Mouse (Mus musculus): Measurements from ENCODE around the gene Siglecg. TPM values are rescaled to one million over a fixed set of nuclear protein-coding genes. Genes with fewer than 3 reads are reported as not detected.

Siglecg gene
- polyA plus RNA-seq, 1 experiment from 2014 or later: 0.07 TPM

- DNase-seq (ENCODE audit: low spot score): no peak
- Histone ChIP-seq H3K27ac (replicated peaks) (no peak overlapping the region), H3K36me3 (no peaks in the 10 kb centered on the region), H3K4me1 (peaks cover 6% of the 10 kb centered on the region), H3K9me3 (replicated peaks) (0 out of 2 replicates have a peak, but pooled peaks cover 3% of the 10 kb centered on the region), H3K4me3 (no peak overlapping the region), H3K27me3 (ENCODE audit: low read depth, poor library complexity, severe bottlenecking) (no peaks in the 10 kb centered on the region)
- WGBS: 60% methylated on average over 3 of the region's 3 CpGs
Observed at GRCm38 (mm10) chr7:43423991-43424625, 16.1 kb downstream of the Siglecg start.

GRCm38 (mm10) chr7:43427406-43427805, 19.4 kb downstream of the Siglecg start, which contains the start of gene Lim2:
Gene Lim2, plus strand, starts transcription at chr7:43427670.
- H3K4me3 ChIP-seq: no peak within 1 kb of the TSS
- DNase-seq (ENCODE audit: low spot score): no peak
- H3K27ac ChIP-seq (replicated peaks): no peak within 1 kb of the TSS
- 0 out of 2 replicates have a peak, but pooled peaks cover 3% of the 10 kb centered on the region for H3K9me3 ChIP-seq (replicated peaks)
- H3K36me3 ChIP-seq: no peaks in the 10 kb centered on the region
- 83% methylated on average over 8 of the region's 8 CpGs for WGBS
- no peaks in the 10 kb centered on the region for H3K27me3 ChIP-seq (ENCODE audit: low read depth, poor library complexity, severe bottlenecking)
- peaks cover 6% of the 10 kb centered on the region for H3K4me1 ChIP-seq

- Histone ChIP-seq H3K4me1 (no peaks in the 10 kb centered on the region), H3K36me3 (no peaks in the 10 kb centered on the region), H3K27me3 (ENCODE audit: low read depth, poor library complexity, severe bottlenecking) (no peaks in the 10 kb centered on the region), H3K9me3 (replicated peaks) (0 out of 2 replicates have a peak, but pooled peaks cover 3% of the 10 kb centered on the region), H3K27ac (replicated peaks) (no peak overlapping the region), H3K4me3 (no peak overlapping the region)
- 65% methylated on average over 4 of the region's 4 CpGs for WGBS
- no peak for DNase-seq (ENCODE audit: low spot score)
Observed at GRCm38 (mm10) chr7:43429500-43429899, 21.5 kb downstream of the Siglecg start.

GRCm38 (mm10) chr7:43432891-43433290, 24.9 kb downstream of the Siglecg start:
- 0 out of 2 replicates have a peak, but pooled peaks cover 3% of the 10 kb centered on the region for H3K9me3 ChIP-seq (replicated peaks)
- no peak overlapping the region for H3K27ac ChIP-seq (replicated peaks)
- WGBS: 83% methylated on average over 4 of the region's 4 CpGs
- no peaks in the 10 kb centered on the region for H3K27me3 ChIP-seq (ENCODE audit: low read depth, poor library complexity, severe bottlenecking)
- H3K36me3 ChIP-seq: no peaks in the 10 kb centered on the region
- no peak overlapping the region for H3K4me3 ChIP-seq
- no peaks in the 10 kb centered on the region for H3K4me1 ChIP-seq
- no peak for DNase-seq (ENCODE audit: low spot score)

GRCm38 (mm10) chr7:43434676-43435075, 26.7 kb downstream of the Siglecg start:
- no peak overlapping the region for H3K4me3 ChIP-seq
- H3K9me3 ChIP-seq (replicated peaks): no peaks in the 10 kb centered on the region
- H3K27me3 ChIP-seq (ENCODE audit: low read depth, poor library complexity, severe bottlenecking): no peaks in the 10 kb centered on the region
- no peak overlapping the region for H3K27ac ChIP-seq (replicated peaks)
- no peaks in the 10 kb centered on the region for H3K4me1 ChIP-seq
- H3K36me3 ChIP-seq: no peaks in the 10 kb centered on the region
- WGBS: 88% methylated on average over 5 of the region's 5 CpGs
- DNase-seq (ENCODE audit: low spot score): no peak

- no peaks in the 10 kb centered on the region for H3K9me3 ChIP-seq (replicated peaks)
- H3K36me3 ChIP-seq: no peaks in the 10 kb centered on the region
- H3K27ac ChIP-seq (replicated peaks): no peak within 1 kb of the TSS
- 81% methylated on average over 10 of the region's 10 CpGs for WGBS
- no peaks in the 10 kb centered on the region for H3K27me3 ChIP-seq (ENCODE audit: low read depth, poor library complexity, severe bottlenecking)
- H3K4me1 ChIP-seq: no peaks in the 10 kb centered on the region
- no peak for DNase-seq (ENCODE audit: low spot score)
- H3K4me3 ChIP-seq: no peak within 1 kb of the TSS
Observed at GRCm38 (mm10) chr7:43436341-43437255, 28.6 kb downstream of the Siglecg start, which contains the start of gene Nkg7. Gene Nkg7, plus strand, starts transcription at chr7:43437073.

- WGBS: 84% methylated on average over 4 of the region's 4 CpGs
- H3K4me3 ChIP-seq: no peak overlapping the region
- H3K4me1 ChIP-seq: peaks cover 11% of the 10 kb centered on the region
- no peaks in the 10 kb centered on the region for H3K9me3 ChIP-seq (replicated peaks)
- no peaks in the 10 kb centered on the region for H3K36me3 ChIP-seq
- no peak for DNase-seq (ENCODE audit: low spot score)
- H3K27me3 ChIP-seq (ENCODE audit: low read depth, poor library complexity, severe bottlenecking): no peaks in the 10 kb centered on the region
- H3K27ac ChIP-seq (replicated peaks): no peak overlapping the region
Observed at GRCm38 (mm10) chr7:43438611-43439010, 30.6 kb downstream of the Siglecg start.

- Histone ChIP-seq H3K4me1 (peaks cover 22% of the 10 kb centered on the region), H3K36me3 (no peaks in the 10 kb centered on the region), H3K4me3 (no peak within 1 kb of the TSS), H3K27me3 (ENCODE audit: low read depth, poor library complexity, severe bottlenecking) (no peaks in the 10 kb centered on the region), H3K9me3 (replicated peaks) (no peaks in the 10 kb centered on the region), H3K27ac (replicated peaks) (no peak within 1 kb of the TSS)
- WGBS: 87% methylated on average over 6 of the region's 6 CpGs
- DNase-seq (ENCODE audit: low spot score): no peak
Observed at GRCm38 (mm10) chr7:43440482-43440881, 32.5 kb downstream of the Siglecg start, which contains the start of gene Cldnd2. Gene Cldnd2, plus strand, starts transcription at chr7:43440782.

GRCm38 (mm10) chr7:43441071-43441470, 33.1 kb downstream of the Siglecg start:
- Histone ChIP-seq H3K9me3 (replicated peaks) (no peaks in the 10 kb centered on the region), H3K4me3 (no peak overlapping the region), H3K27me3 (ENCODE audit: low read depth, poor library complexity, severe bottlenecking) (no peaks in the 10 kb centered on the region), H3K36me3 (no peaks in the 10 kb centered on the region), H3K27ac (replicated peaks) (no peak overlapping the region), H3K4me1 (peaks cover 22% of the 10 kb centered on the region)
- WGBS: 80% methylated on average over 3 of the region's 3 CpGs
- DNase-seq (ENCODE audit: low spot score): no peak

- 11% methylated on average over 9 of the region's 9 CpGs for WGBS
- no peak for DNase-seq (ENCODE audit: low spot score)
- Histone ChIP-seq H3K4me3 (peak overlapping the region; percentile 66), H3K36me3 (no peaks in the 10 kb centered on the region), H3K4me1 (peaks cover 22% of the 10 kb centered on the region), H3K27me3 (ENCODE audit: low read depth, poor library complexity, severe bottlenecking) (no peaks in the 10 kb centered on the region), H3K9me3 (replicated peaks) (no peaks in the 10 kb centered on the region), H3K27ac (replicated peaks) (peak overlapping the region; percentile 88)
Observed at GRCm38 (mm10) chr7:43442684-43443083, 34.7 kb downstream of the Siglecg start.

GRCm38 (mm10) chr7:43443126-43443916, 35.3 kb downstream of the Siglecg start:
- Histone ChIP-seq H3K4me1 (peaks cover 22% of the 10 kb centered on the region), H3K36me3 (no peaks in the 10 kb centered on the region), H3K9me3 (replicated peaks) (no peaks in the 10 kb centered on the region), H3K27me3 (ENCODE audit: low read depth, poor library complexity, severe bottlenecking) (no peaks in the 10 kb centered on the region), H3K27ac (replicated peaks) (peak overlapping the region; percentile 88), H3K4me3 (peak overlapping the region; percentile 66)
- peak; percentile 71 for DNase-seq (ENCODE audit: low spot score)
- WGBS: 1% methylated on average over 36 of the region's 36 CpGs

GRCm38 (mm10) chr7:43443917-43444293, 35.9 kb downstream of the Siglecg start, which contains the start of the genes Etfb and Gm45233:
Gene Etfb, plus strand, starts transcription at chr7:43444083.
Gene Gm45233, plus strand, starts transcription at chr7:43444128.
- no peaks in the 10 kb centered on the region for H3K36me3 ChIP-seq
- DNase-seq (ENCODE audit: low spot score): peak; percentile 94
- no peaks in the 10 kb centered on the region for H3K27me3 ChIP-seq (ENCODE audit: low read depth, poor library complexity, severe bottlenecking)
- 0% methylated on average over 27 of the region's 27 CpGs for WGBS
- H3K4me3 ChIP-seq: peak within 1 kb of the TSS; percentile 66
- peak within 1 kb of the TSS; percentile 88 for H3K27ac ChIP-seq (replicated peaks)
- no peaks in the 10 kb centered on the region for H3K9me3 ChIP-seq (replicated peaks)
- H3K4me1 ChIP-seq: peaks cover 22% of the 10 kb centered on the region

Measured in midbrain, embryonic 10.5 days (tissue).